Mouse (Mus musculus): Measurements from ENCODE around the gene Aatk.

GRCm38 (mm10) chr11:120007496-120008080 lies 39.4 kb downstream of the Aatk start:
- TF ChIP-seq CTCF (IDR thresholded peaks at IDR 0.05; ENCODE audit: control insufficient read depth, insufficient read depth, insufficient read length) (no peak), CEBPB (IDR thresholded peaks at IDR 0.05; ENCODE audit: low read depth) (no peak), MYOG (IDR thresholded peaks at IDR 0.05; ENCODE audit: control insufficient read depth, extremely low read depth, insufficient read length) (no peak)
